Mouse (Mus musculus) lung, postnatal 14 days (tissue): ENCODE results near the gene Gm17455.

ENCODE experiments used
- DNase-seq: peaks from one replicate; pipeline ENCODE4 v3.0.0; 2021

Gm17455 gene

DNA sequence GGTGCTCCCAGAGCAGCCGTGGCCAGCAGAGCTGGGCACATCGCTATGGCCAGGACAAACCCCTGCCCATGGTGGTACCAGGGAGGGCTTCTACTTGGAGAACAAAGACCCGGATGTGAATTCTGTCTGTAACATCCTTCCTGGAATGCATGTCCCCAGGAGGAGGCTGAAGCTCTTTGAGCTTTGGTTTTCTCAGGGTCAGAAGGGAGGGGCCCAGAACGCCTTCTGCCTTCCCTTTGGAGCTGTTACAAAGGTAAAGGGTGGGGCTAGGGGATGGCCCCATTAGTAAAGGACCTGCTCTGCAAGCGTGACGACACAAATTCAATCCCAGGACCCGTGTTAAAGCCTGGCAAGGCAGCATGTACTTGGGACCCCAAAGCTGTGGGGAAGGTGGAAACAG is 23.2 kb downstream of the Gm17455 start:
- DNase-seq, result no peak

DNA sequence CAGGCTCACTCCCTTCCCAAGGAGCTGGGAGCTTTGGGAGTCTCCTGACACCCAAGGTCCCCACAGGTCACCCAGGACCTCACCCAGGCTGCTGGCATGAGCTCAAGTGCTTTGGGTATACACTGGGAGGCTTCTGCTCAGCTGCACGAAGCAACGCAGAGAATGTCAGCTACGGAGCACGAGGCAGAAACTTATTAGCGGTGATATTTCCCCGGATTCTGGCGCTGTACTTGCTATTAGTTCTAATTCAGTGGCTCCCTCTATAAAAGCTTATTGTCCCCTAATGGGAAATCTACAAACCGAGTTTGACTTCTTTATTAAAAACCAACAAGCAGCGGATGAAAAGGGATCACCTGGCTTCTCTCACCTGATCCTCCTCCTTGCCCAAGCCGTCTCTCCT is 30.5 kb downstream of the Gm17455 start:
- DNase-seq, result no peak

DNA sequence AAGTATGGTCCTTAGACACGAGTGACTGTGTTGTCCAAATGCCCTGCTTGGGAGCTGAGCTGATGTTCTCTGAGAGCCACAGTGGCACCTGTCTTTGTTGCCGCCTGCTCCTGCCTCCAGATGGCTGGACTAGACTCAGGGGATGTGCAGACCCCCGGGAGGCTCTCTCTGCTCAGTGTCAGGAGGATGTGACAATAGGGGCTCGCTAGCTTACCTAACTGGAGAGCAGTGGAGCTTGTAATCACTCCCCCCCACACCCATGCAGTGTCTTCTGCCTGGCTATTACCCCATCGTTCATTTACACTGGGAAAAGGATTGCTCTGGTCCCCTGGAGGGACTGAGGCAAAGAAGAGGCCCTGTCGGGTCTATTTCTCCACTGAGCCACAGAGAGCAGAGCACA is 31.1 kb downstream of the Gm17455 start:
- no peak for DNase-seq

DNA sequence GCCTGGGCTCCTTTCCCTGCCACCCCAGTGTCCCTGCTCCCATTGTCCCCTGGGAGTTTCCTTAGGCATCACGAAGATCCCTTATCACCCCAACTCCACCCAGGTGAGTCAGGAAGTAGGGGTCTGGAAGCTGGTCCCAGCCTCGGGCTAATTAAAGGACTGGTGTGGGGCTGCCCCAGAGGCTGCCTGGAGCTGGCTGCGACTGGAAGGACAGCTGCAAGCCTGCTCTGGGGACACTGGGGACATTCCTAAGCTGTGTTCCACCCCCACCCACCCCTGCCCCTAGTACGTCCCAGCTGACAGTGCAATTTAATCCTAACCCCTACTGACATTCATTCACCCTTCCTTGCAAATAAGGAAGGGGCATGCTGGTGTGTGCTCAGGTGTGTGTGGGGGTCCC is 33.2 kb downstream of the Gm17455 start:
- no peak for DNase-seq

DNA sequence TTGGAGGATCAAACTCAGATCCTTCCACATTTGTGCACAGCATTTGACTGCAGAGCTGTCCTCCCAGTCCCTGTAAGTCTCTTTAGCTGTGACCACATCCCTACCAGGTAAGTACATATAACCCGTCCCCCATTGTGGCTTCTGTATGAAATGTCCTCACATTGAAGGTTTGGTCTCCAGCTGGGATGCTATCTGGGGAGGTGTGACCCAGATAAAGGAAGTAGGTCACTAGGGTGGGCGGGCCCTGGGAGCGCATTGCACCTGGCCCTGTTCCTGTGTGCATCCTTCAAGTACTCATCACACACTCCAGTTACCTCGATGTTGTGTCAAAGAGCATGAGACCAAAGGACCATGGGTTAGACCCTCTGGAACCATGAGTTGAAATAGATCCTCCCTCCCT is 42.8 kb downstream of the Gm17455 start:
- DNase-seq, result no peak

DNA sequence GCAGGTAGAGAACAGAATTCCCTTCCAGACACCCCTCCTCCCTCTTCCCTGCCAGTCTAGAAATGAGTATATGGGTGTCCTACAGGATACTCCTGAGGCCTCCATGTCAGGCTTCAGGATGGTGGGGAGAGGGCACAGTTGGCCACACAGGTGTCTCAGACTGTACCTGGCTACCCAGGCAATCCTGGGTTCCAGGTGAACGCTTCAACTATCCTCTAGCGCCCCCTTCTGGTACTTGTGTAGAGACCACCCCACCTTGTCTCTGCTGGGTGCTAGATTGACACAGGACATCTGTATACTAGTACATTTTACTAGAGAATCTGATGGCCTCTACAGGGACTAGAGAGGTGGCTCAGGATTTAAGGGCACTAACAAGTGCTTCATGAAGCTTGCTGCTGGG is 43.6 kb downstream of the Gm17455 start:
- no peak for DNase-seq

DNA sequence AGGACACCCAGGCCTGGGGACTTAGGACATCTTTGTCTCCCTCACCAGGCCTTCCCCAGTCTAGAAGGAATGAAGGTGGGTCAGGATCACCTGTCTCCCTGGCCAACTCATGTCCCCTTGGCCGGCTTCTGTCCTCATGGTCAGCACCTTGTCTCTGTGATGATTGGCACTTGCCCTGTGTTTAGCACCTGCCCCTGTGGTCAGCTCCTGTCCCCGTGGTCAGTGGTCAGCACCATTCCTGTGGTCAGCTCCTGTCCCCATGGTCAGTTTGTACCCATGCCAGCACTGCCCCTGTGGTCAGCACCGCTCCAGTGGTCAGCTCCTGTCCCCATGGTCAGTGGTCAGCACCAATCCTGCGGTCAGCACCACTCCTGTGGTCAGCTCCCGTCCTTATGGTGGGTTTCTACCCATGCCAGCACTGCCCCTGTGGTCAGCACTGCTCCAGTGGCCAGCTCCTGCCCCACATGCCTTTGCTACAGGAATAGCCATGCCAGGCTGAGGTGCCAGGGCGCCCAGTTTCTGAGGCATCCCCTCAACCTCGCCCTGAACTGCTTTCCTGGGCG is 45.6 kb downstream of the Gm17455 start:
- DNase-seq, result peak; percentile 41

DNA sequence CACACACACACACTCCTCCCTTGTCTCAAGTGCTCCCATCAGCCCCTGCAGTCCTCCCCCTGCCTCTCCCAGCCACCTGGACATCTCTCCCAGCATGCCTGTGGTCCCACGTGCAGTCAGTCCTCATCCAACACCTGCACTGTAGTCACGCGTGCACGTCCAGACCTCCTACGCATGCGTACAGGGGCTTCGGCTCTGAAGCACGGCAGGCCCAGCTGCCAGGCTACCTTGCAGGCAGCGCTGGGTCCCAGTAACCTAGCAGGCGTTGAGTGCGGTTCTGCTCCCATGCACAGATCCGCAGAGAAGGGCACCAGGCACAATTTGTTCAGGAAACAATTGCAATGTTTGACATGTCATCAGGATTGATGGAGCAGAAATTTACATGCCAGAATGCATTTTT is 47.7 kb downstream of the Gm17455 start:
- DNase-seq, result no peak
